Mouse (Mus musculus) duodenum, adult 2 months (tissue): ENCODE data around the gene Cmtm3. TPM values are rescaled to one million over a fixed set of nuclear protein-coding genes. Genes with fewer than 3 reads are reported as not detected.

Experiments used
- polyA plus RNA-seq: library from polyadenylated mRNA; depleted of rRNA; stranded (reverse); fragments of >200 nt; gene quantifications from 2 replicates; pipeline ENCODE4 v1.2.3, GENCODE M21; 2012; ENCODE audit warnings: low replicate concordance; rRNA removed

Cmtm3 gene
- 24.7 and 28.7 TPM in 2 replicates for polyA plus RNA-seq

GRCm38 (mm10) chr8:104339229-104339982 is at the start of gene Cmtm3:
Gene Cmtm3, plus strand, starts transcription at chr8:104339410.

DNA sequence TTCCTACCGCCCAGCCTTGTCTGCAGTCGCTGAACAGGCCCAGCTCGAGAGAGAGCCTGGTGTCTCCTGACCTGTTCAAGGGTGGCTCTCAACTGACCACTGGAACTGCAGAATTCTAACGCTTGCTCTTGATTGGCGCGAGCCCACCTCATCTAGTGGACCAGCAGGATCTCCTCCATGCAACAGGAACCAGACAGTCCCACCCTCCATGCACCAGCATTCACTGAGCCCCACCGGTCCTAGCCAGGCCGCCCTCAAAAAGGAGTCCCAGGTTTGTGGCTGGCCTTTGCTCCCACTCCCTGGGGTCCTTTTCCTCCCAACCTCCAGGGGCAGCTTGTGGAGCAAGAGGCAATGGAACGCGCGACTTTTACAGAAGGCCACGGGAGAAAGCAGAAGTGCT is 46.1 kb upstream of the Cmtm3 start, which contains the start of gene Cmtm2a:
TSS of gene Cmtm2a (minus strand) at position 101 of the 400 bp plus-strand sequence.

DNA sequence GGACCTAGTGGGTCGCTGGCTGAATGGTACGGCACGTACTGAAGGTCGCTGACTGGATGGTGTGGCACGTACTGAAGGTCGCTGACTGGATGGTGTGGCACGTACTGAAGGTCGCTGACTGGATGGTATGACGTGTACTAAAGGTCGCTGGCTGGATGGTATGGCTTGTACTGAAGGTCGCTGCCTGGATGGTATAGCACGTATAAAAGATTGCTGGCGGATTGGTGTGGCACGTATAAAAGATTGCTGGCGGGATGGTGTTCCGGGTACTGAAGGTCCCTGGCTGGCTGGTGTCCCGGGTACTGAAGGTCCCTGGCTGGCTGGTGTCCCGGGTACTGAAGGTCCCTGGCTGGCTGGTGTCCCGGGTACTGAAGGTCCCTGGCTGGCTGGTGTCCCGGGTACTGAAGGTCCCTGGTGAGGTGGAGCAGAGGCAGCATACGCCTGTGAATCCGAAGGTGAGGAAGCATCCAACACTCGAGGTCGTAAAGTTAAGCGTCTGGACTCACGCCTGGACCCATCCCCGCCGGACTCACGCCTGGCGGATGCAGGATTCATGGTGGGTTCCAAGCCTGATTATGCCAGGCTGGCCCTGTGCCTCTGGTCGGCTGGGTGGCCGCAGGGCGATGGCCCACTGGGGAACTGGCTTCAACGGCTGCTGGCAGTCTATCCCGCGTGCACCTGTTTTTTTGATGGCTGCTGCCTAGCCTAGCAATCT is 29.6 kb upstream of the Cmtm3 start, which contains the start of the genes Gm45711 and Cmtm1:
TSS of gene Gm45711 (minus strand) at position 641 of the 715 bp plus-strand sequence.
TSS of gene Cmtm1 (minus strand) at position 705 of the 715 bp plus-strand sequence.

DNA sequence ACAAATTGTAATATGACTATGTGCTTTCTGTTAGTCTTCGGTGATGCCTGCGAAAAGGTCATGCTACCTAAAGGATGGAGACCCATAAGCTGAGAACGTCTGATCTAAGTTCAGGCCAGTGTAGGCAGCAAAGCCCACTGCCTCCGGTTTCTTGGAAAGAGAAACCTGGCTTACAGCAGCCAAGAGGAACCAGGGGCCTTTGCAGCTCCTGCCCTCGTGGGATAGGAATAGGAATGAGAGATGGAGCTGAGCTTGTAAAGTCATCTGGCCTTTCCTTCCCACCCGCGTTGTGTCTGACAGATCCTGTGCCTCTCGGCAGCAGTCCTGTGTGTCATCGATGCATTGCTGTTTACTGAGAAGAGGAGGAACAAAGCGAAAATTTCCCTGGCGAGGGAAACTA is 17.9 kb upstream of the Cmtm3 start, which contains the start of gene Gm11020:
TSS of gene Gm11020 (plus strand) at position 301 of the 400 bp plus-strand sequence.

GRCm38 (mm10) chr8:104321930-104322329 is 17.3 kb upstream of the Cmtm3 start, which contains the start of gene Cmtm2b:
Gene Cmtm2b, plus strand, starts transcription at chr8:104322230.

DNA sequence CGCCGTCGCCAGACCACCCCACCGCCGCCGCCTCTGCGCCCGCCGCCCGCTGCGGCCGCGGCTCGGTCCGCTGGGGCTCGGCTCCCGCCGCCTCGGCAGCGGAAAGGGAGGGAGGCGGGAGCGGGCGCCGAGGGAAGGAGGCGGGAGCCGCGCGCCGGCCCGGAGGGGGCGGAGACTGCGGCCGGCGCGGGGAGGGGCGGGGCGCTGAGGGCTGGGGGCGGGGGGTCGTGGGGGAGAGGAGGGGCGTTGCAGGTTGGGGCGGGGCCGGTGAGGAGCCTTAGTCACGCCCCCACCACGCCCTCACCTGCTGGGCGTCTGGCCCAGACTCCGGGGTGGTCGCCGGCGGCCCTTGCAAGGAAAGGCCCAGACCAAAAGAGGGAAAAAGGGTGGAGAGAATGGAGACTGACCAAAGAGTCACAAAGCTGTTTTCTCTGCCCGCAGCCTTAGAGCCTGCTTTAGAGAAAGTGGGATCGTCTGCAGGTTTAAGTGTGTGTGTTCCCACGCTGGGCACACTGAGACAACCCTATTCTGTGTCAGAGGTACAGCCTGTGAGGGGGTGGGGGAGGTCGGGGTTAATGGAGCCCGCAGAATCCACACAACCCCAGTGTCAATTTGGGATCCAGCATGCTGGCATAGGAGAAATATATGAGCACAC is 56.6 kb downstream of the Cmtm3 start, which contains the start of gene Cmtm4:
TSS of gene Cmtm4 (minus strand) at position 105 of the 655 bp plus-strand sequence.

Other genes with a start within 250 kb of the Cmtm3 start
- 8.7 and 9.2 TPM in 2 replicates for gene Cdh5, start 237.8 kb upstream of the Cmtm3 start, polyA plus RNA-seq
- 4.8 and 7.8 TPM in 2 replicates for gene Bean1, start 169.0 kb upstream of the Cmtm3 start, polyA plus RNA-seq
- gene Tk2, start 90.9 kb upstream of the Cmtm3 start, polyA plus RNA-seq = 6.6 and 7.7 TPM in 2 replicates
- gene Cklf, start 88.5 kb upstream of the Cmtm3 start, polyA plus RNA-seq = 0.24 and 0.93 TPM in 2 replicates
- gene Cmtm2a, start 46.2 kb upstream of the Cmtm3 start, polyA plus RNA-seq = not detected in 2 replicates
- not detected in 2 replicates for gene Gm45711, start 29.3 kb upstream of the Cmtm3 start, polyA plus RNA-seq
- gene Cmtm1, start 29.3 kb upstream of the Cmtm3 start, polyA plus RNA-seq = 0.05 TPM in 1 of 2 replicates, not detected in the other
- not detected in 2 replicates for gene Gm11020, start 17.8 kb upstream of the Cmtm3 start, polyA plus RNA-seq
- gene Cmtm2b, start 17.2 kb upstream of the Cmtm3 start, polyA plus RNA-seq = not detected in 2 replicates
- gene Cmtm4, start 56.4 kb downstream of the Cmtm3 start, polyA plus RNA-seq = 17.6 and 17.7 TPM in 2 replicates
- gene Dync1li2, start 103.6 kb downstream of the Cmtm3 start, polyA plus RNA-seq = 2.6 and 4.9 TPM in 2 replicates
- gene Terb1, start 170.5 kb downstream of the Cmtm3 start, polyA plus RNA-seq = 0.05 and 0.09 TPM in 2 replicates
- gene Nae1, start 195.2 kb downstream of the Cmtm3 start, polyA plus RNA-seq = 1.1 and 1.9 TPM in 2 replicates
- 2.2 and 3.5 TPM in 2 replicates for gene Car7, start 195.3 kb downstream of the Cmtm3 start, polyA plus RNA-seq